10 mouse cellular contexts compared by ENCODE assay signal in the genomic region with DNA sequence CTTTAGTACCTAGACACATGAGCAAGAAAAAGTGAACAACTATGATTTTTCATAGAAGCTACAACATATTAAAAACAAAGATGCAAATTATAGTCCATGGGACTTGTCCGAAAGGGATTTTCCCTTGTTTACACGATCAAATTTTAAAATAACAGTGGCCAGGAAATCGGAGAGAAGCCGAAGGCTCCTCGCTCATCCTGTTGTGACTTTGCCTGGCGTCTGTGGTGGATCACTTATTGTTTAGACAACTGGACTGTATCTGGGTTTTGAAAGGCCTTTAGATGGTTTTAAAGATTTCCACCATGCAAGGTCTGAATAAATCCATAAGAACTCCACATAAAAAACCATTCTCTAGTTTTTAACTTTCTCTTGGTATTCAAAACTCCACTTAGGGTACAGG. TPM values are rescaled to one million over a fixed set of nuclear protein-coding genes. Genes with fewer than 3 reads are reported as not detected.
DNase-seq lines count a peak whose midpoint lies in the region; ATAC-seq lines count a peak whose summit lies in the region.
"Had no signal": no experiment of that assay in that cellular context is flagged by ENCODE, and none has a peak within 500 bp of the region (broad histone marks: within the 10 kb centered on the region; RNA-seq: fewer than 3 reads in every experiment).

No protein-coding gene starts in this region.

- no peak overlapping the region for H3K9ac ChIP-seq in midbrain, embryonic 15.5 days
- no peak overlapping the region for H3K9ac ChIP-seq in midbrain, embryonic 11.5 days (ENCODE audit: low read length)
- 0 out of 2 replicates have a peak overlapping the region, but pooled peaks have one; percentile 10 for H3K9ac ChIP-seq in kidney, embryonic 15.5 days
- no peak overlapping the region for H3K9ac ChIP-seq in stomach, embryonic 15.5 days

- 82% methylated on average over 6 of the region's 6 CpGs for WGBS in midbrain, embryonic 15.5 days
- WGBS in midbrain, embryonic 11.5 days: 81% methylated on average over 6 of the region's 6 CpGs
- WGBS in kidney, embryonic 15.5 days: 50% methylated on average over 6 of the region's 6 CpGs
- WGBS in stomach, embryonic 15.5 days: 37% methylated on average over 6 of the region's 6 CpGs

- no peaks in the 10 kb centered on the region for H3K36me3 ChIP-seq in midbrain, embryonic 15.5 days (replicated peaks)
- H3K36me3 ChIP-seq in midbrain, embryonic 11.5 days (ENCODE audit: control insufficient read depth, insufficient read depth, low read length): no peaks in the 10 kb centered on the region
- H3K36me3 ChIP-seq in kidney, embryonic 15.5 days: no peaks in the 10 kb centered on the region
- H3K36me3 ChIP-seq in stomach, embryonic 15.5 days: no peaks in the 10 kb centered on the region

- H3K4me3 ChIP-seq in midbrain, embryonic 15.5 days: 0 out of 2 replicates have a peak overlapping the region, but pooled peaks have one; percentile 4
- H3K4me3 ChIP-seq in midbrain, embryonic 11.5 days (ENCODE audit: low read depth, low read length): no peak overlapping the region
- peak overlapping the region; percentile 76 for H3K4me3 ChIP-seq in kidney, embryonic 15.5 days (replicated peaks)
- peak overlapping the region; percentile 30 for H3K4me3 ChIP-seq in stomach, embryonic 15.5 days (replicated peaks)

- DNase-seq in heart, adult 11 months: peak; percentile 79
- DNase-seq in heart, postnatal 4 days: no peak
- no peak for DNase-seq in midbrain, embryonic 11.5 days (ENCODE audit: low spot score, missing footprints)
- no peak for DNase-seq in adrenal gland, adult (ENCODE audit: inconsistent age in 2 of 2, low spot score in 1 of 2)
- no peak for DNase-seq in left cerebral cortex, adult 9 months (ENCODE audit: low spot score in 2 of 2)
- DNase-seq: gastrocnemius, postnatal 25 days had no signal

- H3K27ac ChIP-seq in midbrain, embryonic 15.5 days: no peak overlapping the region
- H3K27ac ChIP-seq in midbrain, embryonic 11.5 days (ENCODE audit: low read depth, low read length): no peak overlapping the region
- H3K27ac ChIP-seq in kidney, embryonic 15.5 days: peak overlapping the region; percentile 79
- peak overlapping the region; percentile 61; the same call in 1 of the 2 replicates for H3K27ac ChIP-seq in stomach, embryonic 15.5 days

- H3K27me3 ChIP-seq in midbrain, embryonic 15.5 days (replicated peaks): no peaks in the 10 kb centered on the region
- H3K27me3 ChIP-seq in midbrain, embryonic 11.5 days (ENCODE audit: control insufficient read depth, insufficient read depth, low read length): no peaks in the 10 kb centered on the region
- H3K27me3 ChIP-seq in kidney, embryonic 15.5 days: no peaks in the 10 kb centered on the region
- H3K27me3 ChIP-seq in stomach, embryonic 15.5 days (replicated peaks): no peaks in the 10 kb centered on the region
- H3K27me3 ChIP-seq: Patski had no signal

- ATAC-seq in midbrain, embryonic 15.5 days (replicated peaks): no peak
- no peak for ATAC-seq in midbrain, embryonic 11.5 days (ENCODE audit: low FRiP score)
- ATAC-seq in kidney, embryonic 15.5 days (replicated peaks; ENCODE audit: low FRiP score): no peak
- no peak for ATAC-seq in stomach, embryonic 15.5 days (ENCODE audit: insufficient read depth, low FRiP score, low read depth)

- no peak overlapping the region for H3K4me2 ChIP-seq in midbrain, embryonic 15.5 days
- no peak overlapping the region for H3K4me2 ChIP-seq in midbrain, embryonic 11.5 days
- peak overlapping the region; percentile 88 for H3K4me2 ChIP-seq in kidney, embryonic 15.5 days
- H3K4me2 ChIP-seq in stomach, embryonic 15.5 days: peak overlapping the region; percentile 73

- H3K9me3 ChIP-seq in midbrain, embryonic 15.5 days: no peaks in the 10 kb centered on the region; the same call in 1 of the 2 replicates
- no peaks in the 10 kb centered on the region for H3K9me3 ChIP-seq in midbrain, embryonic 11.5 days (ENCODE audit: control insufficient read depth, low read length)
- H3K9me3 ChIP-seq in kidney, embryonic 15.5 days (replicated peaks): no peaks in the 10 kb centered on the region
- H3K9me3 ChIP-seq in stomach, embryonic 15.5 days: no peaks in the 10 kb centered on the region

- H3K4me1 ChIP-seq in midbrain, embryonic 15.5 days: peaks cover 7% of the 10 kb centered on the region
- no peaks in the 10 kb centered on the region for H3K4me1 ChIP-seq in midbrain, embryonic 11.5 days (ENCODE audit: control insufficient read depth, insufficient read depth, low read length)
- peaks cover 9% of the 10 kb centered on the region for H3K4me1 ChIP-seq in kidney, embryonic 15.5 days
- H3K4me1 ChIP-seq in stomach, embryonic 15.5 days: peaks cover 3% of the 10 kb centered on the region; the same call in 1 of the 2 replicates

RNA-seq across cellular contexts. Expression of a gene that starts 1.6 kb away (rescaled TPM):
- 10 to 100 TPM; 18.8 to 21.3 TPM for total RNA-seq in heart, postnatal 4 days (2021)
- 18.1 and 19.3 TPM in 2 replicates for polyA plus RNA-seq in midbrain, embryonic 15.5 days (2015; fragmentation: Nextera tagmentation; extraction: Ambion mirVana)
- 11.1 and 14.4 TPM in 2 replicates for polyA plus RNA-seq in midbrain, embryonic 11.5 days (2014; fragmentation: Nextera tagmentation; extraction: Ambion mirVana)
- 54.0 and 56.7 TPM in 2 replicates for polyA plus RNA-seq in kidney, embryonic 15.5 days (2015; fragmentation: Nextera tagmentation; extraction: Ambion mirVana)
- 36.9 and 44.0 TPM in 2 replicates for polyA plus RNA-seq in stomach, embryonic 15.5 days (2015; fragmentation: Nextera tagmentation; extraction: Ambion mirVana)

Comparison
In these comparisons a context has a peak if more than half of its experiments do, and no peak if none do; other contexts are left out.
1. H3K27ac ChIP-seq: peak in kidney, embryonic 15.5 days (single experiment) and stomach, embryonic 15.5 days (single experiment); none in midbrain, embryonic 15.5 days (single experiment) and midbrain, embryonic 11.5 days (single experiment).
2. H3K4me2 ChIP-seq: peak in kidney, embryonic 15.5 days (single experiment) and stomach, embryonic 15.5 days (single experiment); none in midbrain, embryonic 15.5 days (single experiment) and midbrain, embryonic 11.5 days (single experiment).